Mouse (Mus musculus): ENCODE results near the gene Retn. TPM values are rescaled to one million over a fixed set of nuclear protein-coding genes. Genes with fewer than 3 reads are reported as not detected.

Retn gene
- total and polyA plus RNA-seq, 3 experiments: 59.9 to 223 (median 165) TPM

Other genes with a start within 250 kb of the Retn start
- gene Pex11g, start 188.1 kb upstream of the Retn start, total RNA-seq (2021): 10 to 100 TPM; 10.4 TPM
- 11.8 and 16.9 TPM in 2 replicates for gene Pex11g, start 188.1 kb upstream of the Retn start, polyA plus RNA-seq (2012; rRNA removed)
- gene Tex45, start 184.9 kb upstream of the Retn start, total RNA-seq (2021): under 1 TPM in 1 of 2 experiments, not detected in 1; 0.17 TPM
- 0.16 and 0.17 TPM in 2 replicates for gene Tex45, start 184.9 kb upstream of the Retn start, polyA plus RNA-seq (2012; rRNA removed)
- gene Zfp358, start 162.6 kb upstream of the Retn start, total RNA-seq (2021): 10 to 100 TPM; 22.5 to 23.2 TPM
- 80.1 and 81.3 TPM in 2 replicates for gene Zfp358, start 162.6 kb upstream of the Retn start, polyA plus RNA-seq (2012; rRNA removed)
- gene Mcoln1, start 155.3 kb upstream of the Retn start, total RNA-seq (2021): 10 to 100 TPM; 42.5 to 45.0 TPM
- gene Mcoln1, start 155.3 kb upstream of the Retn start, polyA plus RNA-seq (2012; rRNA removed): 1,409 and 1,463 TPM in 2 replicates
- 10 to 100 TPM; 35.2 to 38.8 TPM for gene Pnpla6, start 140.4 kb upstream of the Retn start, total RNA-seq (2021)
- gene Pnpla6, start 140.4 kb upstream of the Retn start, polyA plus RNA-seq (2012; rRNA removed): 48.3 and 54.6 TPM in 2 replicates
- gene C330021F23Rik, start 87.8 kb upstream of the Retn start, total RNA-seq (2021): not detected
- 0.11 TPM in 1 of 2 replicates, not detected in the other for gene C330021F23Rik, start 87.8 kb upstream of the Retn start, polyA plus RNA-seq (2012; rRNA removed)
- gene Camsap3, start 68.5 kb upstream of the Retn start, total RNA-seq (2021): 10 to 100 TPM in 1 of 2 experiments, 1 to 10 TPM in 1; 5.2 to 13.3 TPM
- gene Camsap3, start 68.5 kb upstream of the Retn start, polyA plus RNA-seq (2012; rRNA removed): 6.4 and 7.4 TPM in 2 replicates
- 10 to 100 TPM; 34.8 to 36.8 TPM for gene Xab2, start 34.5 kb upstream of the Retn start, total RNA-seq (2021)
- gene Xab2, start 34.5 kb upstream of the Retn start, polyA plus RNA-seq (2012; rRNA removed): 40.7 and 40.9 TPM in 2 replicates
- 100 to 1,000 TPM; 153 to 159 TPM for gene Pet100, start 34.2 kb upstream of the Retn start, total RNA-seq (2021)
- 1.7 and 2.2 TPM in 2 replicates for gene Pet100, start 34.2 kb upstream of the Retn start, polyA plus RNA-seq (2012; rRNA removed)
- not detected for gene Pcp2, start 30.2 kb upstream of the Retn start, total RNA-seq (2021)
- not detected in 2 replicates for gene Pcp2, start 30.2 kb upstream of the Retn start, polyA plus RNA-seq (2012; rRNA removed)
- gene Stxbp2, start 24.8 kb upstream of the Retn start, total RNA-seq (2021): 100 to 1,000 TPM in 1 of 2 experiments, 10 to 100 TPM in 1; 72.1 to 131 TPM
- gene Stxbp2, start 24.8 kb upstream of the Retn start, polyA plus RNA-seq (2012; rRNA removed): 106 and 141 TPM in 2 replicates
- under 1 TPM in 1 of 2 experiments, not detected in 1; 0.49 TPM for gene Mcemp1, start 10.0 kb downstream of the Retn start, total RNA-seq (2021)
- not detected in 2 replicates for gene Mcemp1, start 10.0 kb downstream of the Retn start, polyA plus RNA-seq (2012; rRNA removed)
- 10 to 100 TPM; 59.0 to 69.8 TPM for gene Fcor, start 16.6 kb downstream of the Retn start, total RNA-seq (2021)
- 18.3 and 18.8 TPM in 2 replicates for gene Fcor, start 16.6 kb downstream of the Retn start, polyA plus RNA-seq (2012; rRNA removed)
- gene Trappc5, start 20.5 kb downstream of the Retn start, total RNA-seq (2021): 10 to 100 TPM; 19.3 to 19.6 TPM
- gene Trappc5, start 20.5 kb downstream of the Retn start, polyA plus RNA-seq (2012; rRNA removed): 29.7 and 35.8 TPM in 2 replicates
- gene Fcer2a, start 38.4 kb downstream of the Retn start, total RNA-seq (2021): under 1 TPM in 1 of 2 experiments, not detected in 1; 0.41 TPM
- 0.07 and 0.26 TPM in 2 replicates for gene Fcer2a, start 38.4 kb downstream of the Retn start, polyA plus RNA-seq (2012; rRNA removed)
- gene Clec4g, start 64.9 kb downstream of the Retn start, total RNA-seq (2021): under 1 TPM in 1 of 2 experiments, not detected in 1; 0.24 TPM
- gene Clec4g, start 64.9 kb downstream of the Retn start, polyA plus RNA-seq (2012; rRNA removed): 0.08 TPM in 1 of 2 replicates, not detected in the other
- gene Cd209a, start 93.2 kb downstream of the Retn start, total RNA-seq (2021): under 1 TPM; 0.90 to 0.92 TPM
- 0.19 TPM in 1 of 2 replicates, not detected in the other for gene Cd209a, start 93.2 kb downstream of the Retn start, polyA plus RNA-seq (2012; rRNA removed)
- not detected for gene Cd209e, start 198.5 kb downstream of the Retn start, total RNA-seq (2021)
- gene Cd209e, start 198.5 kb downstream of the Retn start, polyA plus RNA-seq (2012; rRNA removed): not detected in 2 replicates
- 1 to 10 TPM; 1.3 TPM for gene Cd209d, start 222.8 kb downstream of the Retn start, total RNA-seq (2021)
- gene Cd209d, start 222.8 kb downstream of the Retn start, polyA plus RNA-seq (2012; rRNA removed): 0.30 TPM in 1 of 2 replicates, not detected in the other

Measured in adrenal gland, adult 2 months (tissue).